Mouse (Mus musculus): ENCODE measurements at regions not wholly inside any gene's neighbourhood (a gene's known extent, or its start where the extent isn't known, plus 50 kb on each side); places are given as distances from the start of the nearest gene placed in this dataset.

- no peak for TF ChIP-seq CTCF (IDR thresholded peaks at IDR 0.05)
- no peak for TF ChIP-seq EP300 (IDR thresholded peaks at IDR 0.05; ENCODE audit: insufficient read depth, low read depth, low read length)
Observed at GRCm38 (mm10) chr6:11720274-11720673, 187.0 kb downstream of the Ndufa4 start.

All from heart, adult 2 months (tissue).